ENCODE assay signal across 8 mouse cellular contexts in the genomic region with DNA sequence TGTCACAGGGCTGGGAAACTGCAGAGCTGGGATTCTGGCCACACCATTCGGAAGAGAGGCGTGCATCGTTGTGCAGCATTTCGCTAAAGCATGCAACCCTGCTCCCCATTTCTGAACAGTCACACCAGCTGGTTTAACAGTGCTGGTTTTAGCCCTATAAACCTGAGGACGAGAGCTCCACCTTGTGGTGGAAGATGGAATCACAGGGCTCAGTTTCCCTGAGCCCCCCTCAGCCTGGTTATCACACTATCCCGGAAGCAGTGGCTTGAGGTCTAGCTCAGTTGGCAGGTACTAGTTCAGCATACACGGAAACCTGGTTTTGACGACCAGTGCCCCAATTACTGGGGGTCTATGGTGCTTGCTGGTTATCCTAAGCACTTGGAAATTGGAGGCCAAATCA. TPM values are rescaled to one million over a fixed set of nuclear protein-coding genes. Genes with fewer than 3 reads are reported as not detected.
A peak's percentile ranks its signal among the peaks of the same experiment; 100 is the strongest.
DNase-seq lines count a peak whose midpoint lies in the region; ATAC-seq and TF ChIP-seq lines count a peak whose summit lies in the region.

No protein-coding gene starts in this region.

- peak; percentile 40 to 73 for DNase-seq in heart, adult 2 months
- peak; percentile 10 for DNase-seq in cerebellum, adult 11-12 months
- peak; percentile 84 for DNase-seq in hindlimb bud, embryonic 11.5 days (ENCODE audit: extremely low spot score, low read depth, low spot score)
- peak; percentile 55 to 75 for DNase-seq in left cerebral cortex, adult 18-20 months (ENCODE audit: low spot score in 2 of 2)
- peak; percentile 71 for DNase-seq in right cerebral cortex, postnatal 14 days

- H3K9ac ChIP-seq in heart, adult 2 months (ENCODE audit: low read depth, low read length), result no peak overlapping the region
- H3K9ac ChIP-seq in heart, embryonic 11.5 days (ENCODE audit: low read depth, low read length), result no peak overlapping the region
- no peak overlapping the region for H3K9ac ChIP-seq in forebrain, embryonic 16.5 days (replicated peaks; ENCODE audit: low read depth, low read length)

- no peaks in the 10 kb centered on the region for H3K27me3 ChIP-seq in heart, adult 2 months (ENCODE audit: control insufficient read depth, insufficient read depth, low read length)
- no peaks in the 10 kb centered on the region for H3K27me3 ChIP-seq in heart, embryonic 11.5 days (ENCODE audit: control insufficient read depth, insufficient read depth, low read length)
- no peaks in the 10 kb centered on the region for H3K27me3 ChIP-seq in forebrain, embryonic 16.5 days (replicated peaks; ENCODE audit: control insufficient read depth, insufficient read depth, low read length)

- no peaks in the 10 kb centered on the region for H3K4me1 ChIP-seq in heart, adult 2 months (ENCODE audit: control insufficient read depth, insufficient read depth, low read length)
- H3K4me1 ChIP-seq in heart, embryonic 11.5 days (ENCODE audit: control insufficient read depth, insufficient read depth, low read length), result no peaks in the 10 kb centered on the region
- no peaks in the 10 kb centered on the region for H3K4me1 ChIP-seq in forebrain, embryonic 16.5 days (replicated peaks; ENCODE audit: control insufficient read depth, insufficient read depth, low read length)

- no peak overlapping the region for H3K4me3 ChIP-seq in heart, adult 2 months
- H3K4me3 ChIP-seq in heart, embryonic 11.5 days (ENCODE audit: low read depth, low read length), result no peak overlapping the region
- H3K4me3 ChIP-seq in forebrain, embryonic 16.5 days (replicated peaks; ENCODE audit: low read length), result no peak overlapping the region

- no peak for TF ChIP-seq EP300 in heart, adult 2 months (IDR thresholded peaks at IDR 0.05; ENCODE audit: insufficient read depth, low read depth, low read length)

- peak; percentile 91 for TF ChIP-seq CTCF in heart, adult 2 months (IDR thresholded peaks at IDR 0.05)

- no peaks in the 10 kb centered on the region for H3K36me3 ChIP-seq in heart, adult 2 months (ENCODE audit: control insufficient read depth, insufficient read depth, low read length)
- no peaks in the 10 kb centered on the region for H3K36me3 ChIP-seq in heart, embryonic 11.5 days (ENCODE audit: control insufficient read depth, insufficient read depth, low read length)
- H3K36me3 ChIP-seq in forebrain, embryonic 16.5 days (ENCODE audit: control insufficient read depth, insufficient read depth), result no peaks in the 10 kb centered on the region

- intact Hi-C loops in heart, adult 2 months (cut with DNase I), result loop anchor here (1.0 to 5.0 kb wide), 2 partner anchors 61 to 185 kb away; no protein-coding TSS in a partner anchor

- 16% methylated on average over 8 of the region's 8 CpGs for WGBS in heart, adult 2 months
- WGBS in heart, embryonic 11.5 days (ENCODE audit: insufficient replicate concordance), result 10% methylated on average over 8 of the region's 8 CpGs
- 14% methylated on average over 8 of the region's 8 CpGs for WGBS in forebrain, embryonic 16.5 days

- no peak for ATAC-seq in heart, embryonic 11.5 days (replicated peaks; ENCODE audit: insufficient number of reproducible peaks, low FRiP score, low TSS enrichment)
- peak; percentile 64 for ATAC-seq in forebrain, embryonic 16.5 days
- ATAC-seq in megakaryocyte progenitor cell, adult 5-6 weeks (replicated peaks; ENCODE audit: poor library complexity), result peak; percentile 93

- H3K27ac ChIP-seq in heart, adult 2 months, result no peak overlapping the region
- H3K27ac ChIP-seq in heart, embryonic 11.5 days (ENCODE audit: low read depth, low read length), result no peak overlapping the region
- no peak overlapping the region for H3K27ac ChIP-seq in forebrain, embryonic 16.5 days (ENCODE audit: low read length)

- no peaks in the 10 kb centered on the region for H3K9me3 ChIP-seq in heart, embryonic 11.5 days (replicated peaks; ENCODE audit: control insufficient read depth, low read length)
- no peaks in the 10 kb centered on the region for H3K9me3 ChIP-seq in forebrain, embryonic 16.5 days (ENCODE audit: control insufficient read depth, low read length)

- no peak for TF ChIP-seq POLR2A in heart, adult 2 months (IDR thresholded peaks at IDR 0.05; ENCODE audit: insufficient read depth, low read depth, low read length)

- H3K4me2 ChIP-seq in heart, embryonic 11.5 days, result no peak overlapping the region
- H3K4me2 ChIP-seq in forebrain, embryonic 16.5 days (ENCODE audit: low read length), result no peak overlapping the region

- no peaks in the 10 kb centered on the region for H3K79me2 ChIP-seq in heart, adult 2 months (replicated peaks; ENCODE audit: control insufficient read depth, insufficient read depth, low read length)

RNA-seq across cellular contexts. Expression of a gene that starts 13.9 kb away (rescaled TPM):
- total RNA-seq in heart, adult 2 months (2021), result not detected
- 0.15 and 0.27 TPM in 2 replicates for polyA plus RNA-seq in heart, adult 2 months (2012; rRNA removed)
- not detected in 2 replicates for polyA plus RNA-seq in heart, embryonic 11.5 days (2014; fragmentation: Nextera tagmentation; extraction: Ambion mirVana)
- not detected in 2 replicates for polyA plus RNA-seq in forebrain, embryonic 16.5 days (2015; fragmentation: Nextera tagmentation; extraction: Ambion mirVana)
- not detected for total RNA-seq in left cerebral cortex, adult 18-20 months (2021)
- not detected in 2 replicates for total RNA-seq in megakaryocyte progenitor cell, adult 5-6 weeks (2015)
- not detected in 2 replicates for total RNA-seq in megakaryocyte progenitor cell, adult 5-6 weeks (2017)

RNA-seq across cellular contexts. Expression of a gene that starts 26.2 kb away (rescaled TPM):
- total RNA-seq in heart, adult 2 months (2021), result not detected
- not detected in 2 replicates for polyA plus RNA-seq in heart, adult 2 months (2012; rRNA removed)
- 0.09 TPM in 1 of 2 replicates, not detected in the other for polyA plus RNA-seq in heart, embryonic 11.5 days (2014; fragmentation: Nextera tagmentation; extraction: Ambion mirVana)
- polyA plus RNA-seq in forebrain, embryonic 16.5 days (2015; fragmentation: Nextera tagmentation; extraction: Ambion mirVana), result 0.29 and 0.58 TPM in 2 replicates
- total RNA-seq in left cerebral cortex, adult 18-20 months (2021), result under 1 TPM in 1 of 2 experiments, not detected in 1; 0.21 TPM
- not detected in 2 replicates for total RNA-seq in megakaryocyte progenitor cell, adult 5-6 weeks (2015)
- total RNA-seq in megakaryocyte progenitor cell, adult 5-6 weeks (2017), result not detected in 2 replicates

RNA-seq across cellular contexts. Expression of a gene that starts 46.5 kb away (rescaled TPM):
- total RNA-seq in heart, adult 2 months (2021), result not detected
- not detected in 2 replicates for polyA plus RNA-seq in heart, adult 2 months (2012; rRNA removed)
- polyA plus RNA-seq in heart, embryonic 11.5 days (2014; fragmentation: Nextera tagmentation; extraction: Ambion mirVana), result not detected in 2 replicates
- not detected in 2 replicates for polyA plus RNA-seq in forebrain, embryonic 16.5 days (2015; fragmentation: Nextera tagmentation; extraction: Ambion mirVana)
- not detected for total RNA-seq in left cerebral cortex, adult 18-20 months (2021)
- not detected in 2 replicates for total RNA-seq in megakaryocyte progenitor cell, adult 5-6 weeks (2015)
- total RNA-seq in megakaryocyte progenitor cell, adult 5-6 weeks (2017), result not detected in 2 replicates

RNA-seq across cellular contexts. Expression of a gene that starts 52.0 kb away (rescaled TPM):
- under 1 TPM; 0.27 to 0.34 TPM for total RNA-seq in heart, adult 2 months (2021)
- 0.20 and 0.25 TPM in 2 replicates for polyA plus RNA-seq in heart, adult 2 months (2012; rRNA removed)
- 0.06 TPM in 1 of 2 replicates, not detected in the other for polyA plus RNA-seq in heart, embryonic 11.5 days (2014; fragmentation: Nextera tagmentation; extraction: Ambion mirVana)
- not detected in 2 replicates for polyA plus RNA-seq in forebrain, embryonic 16.5 days (2015; fragmentation: Nextera tagmentation; extraction: Ambion mirVana)
- total RNA-seq in left cerebral cortex, adult 18-20 months (2021), result under 1 TPM in 1 of 2 experiments, not detected in 1; 0.21 TPM
- 3.6 and 4.5 TPM in 2 replicates for total RNA-seq in megakaryocyte progenitor cell, adult 5-6 weeks (2015)
- total RNA-seq in megakaryocyte progenitor cell, adult 5-6 weeks (2017), result 10.4 and 11.5 TPM in 2 replicates

Comparison
In these comparisons a context has a peak if more than half of its experiments do, and no peak if none do; other contexts are left out.
1. DNase-seq: peak in every context shown above with its lines; median percentile 84 in hindlimb bud, embryonic 11.5 days; 71 in right cerebral cortex, postnatal 14 days; 65 in left cerebral cortex, adult 18-20 months; 56 in heart, adult 2 months; 10 in cerebellum, adult 11-12 months.